Mouse (Mus musculus): ENCODE data around the gene Kazn. TPM values are rescaled to one million over a fixed set of nuclear protein-coding genes. Genes with fewer than 3 reads are reported as not detected.
A peak's percentile ranks its signal among the peaks of the same experiment; 100 is the strongest.

Kazn gene
- polyA plus RNA-seq, 1 experiment from 2014 or later = 10.7 TPM

- Histone ChIP-seq H3K4me3 (ENCODE audit: low read length) (no peak overlapping the region), H3K27ac (ENCODE audit: low read length) (0 out of 2 replicates have a peak overlapping the region, but pooled peaks have one; percentile 6), H3K4me2 (ENCODE audit: low read depth, low read length) (no peak overlapping the region), H3K4me1 (ENCODE audit: control insufficient read depth, insufficient read depth, low read length) (peaks cover 67% of the 10 kb centered on the region), H3K36me3 (ENCODE audit: control insufficient read depth, insufficient read depth, low read length) (no peaks in the 10 kb centered on the region), H3K27me3 (replicated peaks; ENCODE audit: control insufficient read depth, insufficient read depth, low read length) (no peaks in the 10 kb centered on the region), H3K9ac (ENCODE audit: low read depth, low read length) (no peak overlapping the region), H3K9me3 (ENCODE audit: control insufficient read depth, low read length) (no peaks in the 10 kb centered on the region)
- ATAC-seq = no peak
- 75% methylated on average over 14 of the region's 14 CpGs for WGBS
Measured at GRCm38 (mm10) chr4:142079629-142080486, 159.3 kb downstream of the Kazn start.

- WGBS = 37% methylated on average over 18 of the region's 18 CpGs
- Histone ChIP-seq H3K9me3 (ENCODE audit: control insufficient read depth, low read length) (no peaks in the 10 kb centered on the region), H3K36me3 (ENCODE audit: control insufficient read depth, insufficient read depth, low read length) (no peaks in the 10 kb centered on the region), H3K27me3 (replicated peaks; ENCODE audit: control insufficient read depth, insufficient read depth, low read length) (no peaks in the 10 kb centered on the region), H3K4me2 (ENCODE audit: low read depth, low read length) (peak overlapping the region; percentile 28; the same call in 1 of the 2 replicates), H3K27ac (ENCODE audit: low read length) (peak overlapping the region; percentile 80), H3K9ac (ENCODE audit: low read depth, low read length) (0 out of 2 replicates have a peak overlapping the region, but pooled peaks have one; percentile 44), H3K4me1 (ENCODE audit: control insufficient read depth, insufficient read depth, low read length) (peaks cover 69% of the 10 kb centered on the region), H3K4me3 (ENCODE audit: low read length) (no peak overlapping the region)
- ATAC-seq = peak; percentile 9; the same call in 1 of the 2 replicates
Measured at GRCm38 (mm10) chr4:142077572-142078271, 161.5 kb downstream of the Kazn start.

GRCm38 (mm10) chr4:142076883-142077282 lies 162.3 kb downstream of the Kazn start:
- Histone ChIP-seq H3K4me3 (ENCODE audit: low read length) (no peak overlapping the region), H3K9ac (ENCODE audit: low read depth, low read length) (no peak overlapping the region), H3K4me2 (ENCODE audit: low read depth, low read length) (no peak overlapping the region), H3K27me3 (replicated peaks; ENCODE audit: control insufficient read depth, insufficient read depth, low read length) (no peaks in the 10 kb centered on the region), H3K4me1 (ENCODE audit: control insufficient read depth, insufficient read depth, low read length) (peaks cover 65% of the 10 kb centered on the region), H3K27ac (ENCODE audit: low read length) (peak overlapping the region; percentile 80), H3K9me3 (ENCODE audit: control insufficient read depth, low read length) (no peaks in the 10 kb centered on the region), H3K36me3 (ENCODE audit: control insufficient read depth, insufficient read depth, low read length) (no peaks in the 10 kb centered on the region)
- ATAC-seq = peak; percentile 19; the same call in 1 of the 2 replicates
- WGBS = 29% methylated on average over 1 of the region's 1 CpGs

GRCm38 (mm10) chr4:142075931-142076330 lies 163.3 kb downstream of the Kazn start:
- H3K36me3 ChIP-seq (ENCODE audit: control insufficient read depth, insufficient read depth, low read length) = no peaks in the 10 kb centered on the region
- peaks cover 65% of the 10 kb centered on the region for H3K4me1 ChIP-seq (ENCODE audit: control insufficient read depth, insufficient read depth, low read length)
- no peaks in the 10 kb centered on the region for H3K27me3 ChIP-seq (replicated peaks; ENCODE audit: control insufficient read depth, insufficient read depth, low read length)
- 77% methylated on average over 11 of the region's 11 CpGs for WGBS
- H3K4me3 ChIP-seq (ENCODE audit: low read length) = no peak overlapping the region
- H3K9ac ChIP-seq (ENCODE audit: low read depth, low read length) = no peak overlapping the region
- no peak overlapping the region for H3K4me2 ChIP-seq (ENCODE audit: low read depth, low read length)
- no peak overlapping the region for H3K27ac ChIP-seq (ENCODE audit: low read length)
- H3K9me3 ChIP-seq (ENCODE audit: control insufficient read depth, low read length) = no peaks in the 10 kb centered on the region
- no peak for ATAC-seq

GRCm38 (mm10) chr4:142074060-142074732 lies 165.0 kb downstream of the Kazn start:
- Histone ChIP-seq H3K4me2 (ENCODE audit: low read depth, low read length) (no peak overlapping the region), H3K27me3 (replicated peaks; ENCODE audit: control insufficient read depth, insufficient read depth, low read length) (no peaks in the 10 kb centered on the region), H3K4me3 (ENCODE audit: low read length) (no peak overlapping the region), H3K9me3 (ENCODE audit: control insufficient read depth, low read length) (no peaks in the 10 kb centered on the region), H3K4me1 (ENCODE audit: control insufficient read depth, insufficient read depth, low read length) (peaks cover 56% of the 10 kb centered on the region), H3K36me3 (ENCODE audit: control insufficient read depth, insufficient read depth, low read length) (no peaks in the 10 kb centered on the region), H3K27ac (ENCODE audit: low read length) (no peak overlapping the region), H3K9ac (ENCODE audit: low read depth, low read length) (no peak overlapping the region)
- no peak for ATAC-seq
- 62% methylated on average over 13 of the region's 13 CpGs for WGBS

- Histone ChIP-seq H3K27me3 (replicated peaks; ENCODE audit: control insufficient read depth, insufficient read depth, low read length) (no peaks in the 10 kb centered on the region), H3K4me3 (ENCODE audit: low read length) (no peak overlapping the region), H3K4me2 (ENCODE audit: low read depth, low read length) (peak overlapping the region; percentile 29; the same call in 1 of the 2 replicates), H3K36me3 (ENCODE audit: control insufficient read depth, insufficient read depth, low read length) (no peaks in the 10 kb centered on the region), H3K9me3 (ENCODE audit: control insufficient read depth, low read length) (no peaks in the 10 kb centered on the region), H3K27ac (ENCODE audit: low read length) (peak overlapping the region; percentile 86), H3K4me1 (ENCODE audit: control insufficient read depth, insufficient read depth, low read length) (peaks cover 47% of the 10 kb centered on the region), H3K9ac (ENCODE audit: low read depth, low read length) (peak overlapping the region; percentile 36; the same call in 1 of the 2 replicates)
- WGBS = 22% methylated on average over 18 of the region's 18 CpGs
- peak; percentile 32 for ATAC-seq
Measured at GRCm38 (mm10) chr4:142071243-142071991, 167.8 kb downstream of the Kazn start.

GRCm38 (mm10) chr4:142070840-142071239 lies 168.4 kb downstream of the Kazn start:
- Histone ChIP-seq H3K27me3 (replicated peaks; ENCODE audit: control insufficient read depth, insufficient read depth, low read length) (no peaks in the 10 kb centered on the region), H3K4me1 (ENCODE audit: control insufficient read depth, insufficient read depth, low read length) (peaks cover 47% of the 10 kb centered on the region), H3K27ac (ENCODE audit: low read length) (peak overlapping the region; percentile 86), H3K4me2 (ENCODE audit: low read depth, low read length) (peak overlapping the region; percentile 29), H3K36me3 (ENCODE audit: control insufficient read depth, insufficient read depth, low read length) (no peaks in the 10 kb centered on the region), H3K9me3 (ENCODE audit: control insufficient read depth, low read length) (no peaks in the 10 kb centered on the region), H3K4me3 (ENCODE audit: low read length) (no peak overlapping the region), H3K9ac (ENCODE audit: low read depth, low read length) (peak overlapping the region; percentile 36; the same call in 1 of the 2 replicates)
- WGBS = 22% methylated on average over 8 of the region's 8 CpGs
- peak; percentile 44 for ATAC-seq

GRCm38 (mm10) chr4:142068899-142069812 lies 170.0 kb downstream of the Kazn start:
- Histone ChIP-seq H3K27ac (ENCODE audit: low read length) (no peak overlapping the region), H3K27me3 (replicated peaks; ENCODE audit: control insufficient read depth, insufficient read depth, low read length) (no peaks in the 10 kb centered on the region), H3K36me3 (ENCODE audit: control insufficient read depth, insufficient read depth, low read length) (no peaks in the 10 kb centered on the region), H3K4me3 (ENCODE audit: low read length) (no peak overlapping the region), H3K4me1 (ENCODE audit: control insufficient read depth, insufficient read depth, low read length) (peaks cover 51% of the 10 kb centered on the region), H3K9me3 (ENCODE audit: control insufficient read depth, low read length) (no peaks in the 10 kb centered on the region), H3K9ac (ENCODE audit: low read depth, low read length) (no peak overlapping the region), H3K4me2 (ENCODE audit: low read depth, low read length) (no peak overlapping the region)
- no peak for ATAC-seq
- 46% methylated on average over 18 of the region's 18 CpGs for WGBS
